In the genomic region with DNA sequence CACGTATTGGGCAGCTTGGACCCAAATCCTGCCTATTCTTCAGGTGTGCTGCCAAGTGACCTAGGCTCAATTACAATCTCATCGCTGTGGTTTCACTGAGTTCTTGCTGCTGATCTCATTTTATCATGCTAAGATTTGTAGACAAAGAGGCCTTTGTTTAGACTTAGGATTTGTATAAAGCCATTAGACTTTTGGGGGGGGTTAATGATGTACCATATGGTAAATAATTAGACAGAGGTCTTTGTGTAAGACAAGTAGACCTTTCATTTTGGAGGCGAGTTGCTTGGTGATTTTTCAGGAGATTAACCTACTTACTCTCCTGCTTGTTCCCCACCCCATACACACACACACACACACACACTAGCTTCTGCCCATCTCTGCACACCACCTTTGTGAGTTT, we compare ENCODE assay signal across 17 mouse cellular contexts. TPM values are rescaled to one million over a fixed set of nuclear protein-coding genes. Genes with fewer than 3 reads are reported as not detected.
"Had no signal": no experiment of that assay in that cellular context is flagged by ENCODE, and none has a peak within 500 bp of the region (broad histone marks: within the 10 kb centered on the region; RNA-seq: fewer than 3 reads in every experiment).

No protein-coding gene starts in this region.

- H3K9ac ChIP-seq: limb, embryonic 13.5 days; midbrain, embryonic 12.5 days; neural tube, embryonic 13.5 days had no signal

- DNase-seq: kidney, postnatal 10 days; left cerebral cortex, postnatal 4 days; liver, embryonic 13.5 days; lung, adult 18-20 months; right cerebral cortex, adult 18-20 months; right cerebral cortex, postnatal 25 days; thymus, postnatal 4 days had no signal

- H3K4me3 ChIP-seq: layer of hippocampus, adult 2 months; limb, embryonic 13.5 days; liver, embryonic 13.5 days; midbrain, embryonic 12.5 days; neural tube, embryonic 13.5 days had no signal

- H3K27ac ChIP-seq: layer of hippocampus, adult 2 months; limb, embryonic 13.5 days; liver, embryonic 13.5 days; midbrain, embryonic 12.5 days; neural tube, embryonic 13.5 days had no signal

- ATAC-seq: midbrain, embryonic 16.5 days had no signal

- H3K9me3 ChIP-seq: limb, embryonic 13.5 days; liver, embryonic 13.5 days; midbrain, embryonic 12.5 days; neural tube, embryonic 13.5 days had no signal

- H3K36me3 ChIP-seq: limb, embryonic 13.5 days; liver, embryonic 13.5 days; midbrain, embryonic 12.5 days; neural tube, embryonic 13.5 days had no signal

- H3K4me2 ChIP-seq: limb, embryonic 13.5 days; midbrain, embryonic 12.5 days; neural tube, embryonic 13.5 days had no signal

- H3K27me3 ChIP-seq: limb, embryonic 13.5 days; liver, embryonic 13.5 days; midbrain, embryonic 12.5 days; neural tube, embryonic 13.5 days had no signal

- H3K4me1 ChIP-seq: midbrain, embryonic 12.5 days had no signal

RNA-seq across cellular contexts. Expression of a gene that starts 38.5 kb away (rescaled TPM):
- total RNA-seq: layer of hippocampus, adult 2 months; layer of hippocampus, postnatal 10 days; left cerebral cortex, postnatal 4 days; megakaryocyte-erythroid progenitor cell, adult 5-6 weeks had no signal
- polyA plus RNA-seq: limb, embryonic 13.5 days; liver, embryonic 13.5 days; lung, embryonic 16.5 days; midbrain, embryonic 12.5 days; midbrain, embryonic 16.5 days; neural tube, embryonic 13.5 days; small intestine, adult 2 months; stomach, postnatal 0 days had no signal
